Mouse (Mus musculus): ENCODE data around the gene Rsph9. TPM values are rescaled to one million over a fixed set of nuclear protein-coding genes. Genes with fewer than 3 reads are reported as not detected.

Rsph9 gene
- polyA plus RNA-seq, 1 experiment from 2014 or later, result 38.8 TPM

GRCm38 (mm10) chr17:46080388-46080787 lies 63.6 kb downstream of the Rsph9 start:
- H3K4me1 ChIP-seq (ENCODE audit: control insufficient read depth, insufficient read depth, low read length), result peaks cover 11% of the 10 kb centered on the region
- H3K4me2 ChIP-seq (ENCODE audit: low read length), result no peak overlapping the region
- H3K27me3 ChIP-seq (ENCODE audit: control insufficient read depth, insufficient read depth, low read length), result no peaks in the 10 kb centered on the region
- no peak overlapping the region for H3K4me3 ChIP-seq (replicated peaks; ENCODE audit: low read depth, low read length)
- DNase-seq, result no peak
- H3K9me3 ChIP-seq (ENCODE audit: control insufficient read depth, low read length), result no peaks in the 10 kb centered on the region
- 49% methylated on average over 7 of the region's 7 CpGs for WGBS
- H3K27ac ChIP-seq (replicated peaks; ENCODE audit: low read depth, low read length), result no peak overlapping the region
- H3K36me3 ChIP-seq (ENCODE audit: control insufficient read depth, insufficient read depth, low read length), result no peaks in the 10 kb centered on the region
- no peak overlapping the region for H3K9ac ChIP-seq (replicated peaks; ENCODE audit: low read length)
- no peak for ATAC-seq (ENCODE audit: low FRiP score, low TSS enrichment)

GRCm38 (mm10) chr17:46079037-46079436 lies 65.0 kb downstream of the Rsph9 start:
- Histone ChIP-seq H3K36me3 (ENCODE audit: control insufficient read depth, insufficient read depth, low read length) (no peaks in the 10 kb centered on the region), H3K27me3 (ENCODE audit: control insufficient read depth, insufficient read depth, low read length) (no peaks in the 10 kb centered on the region), H3K4me1 (ENCODE audit: control insufficient read depth, insufficient read depth, low read length) (peaks cover 7% of the 10 kb centered on the region), H3K4me2 (ENCODE audit: low read length) (no peak overlapping the region), H3K9ac (replicated peaks; ENCODE audit: low read length) (no peak overlapping the region), H3K4me3 (replicated peaks; ENCODE audit: low read depth, low read length) (no peak overlapping the region), H3K27ac (replicated peaks; ENCODE audit: low read depth, low read length) (no peak overlapping the region), H3K9me3 (ENCODE audit: control insufficient read depth, low read length) (no peaks in the 10 kb centered on the region)
- ATAC-seq (ENCODE audit: low FRiP score, low TSS enrichment) (no peak), DNase-seq (no peak)
- 77% methylated on average over 2 of the region's 2 CpGs for WGBS

GRCm38 (mm10) chr17:46077921-46078534 lies 66.0 kb downstream of the Rsph9 start:
- Histone ChIP-seq H3K36me3 (ENCODE audit: control insufficient read depth, insufficient read depth, low read length) (no peaks in the 10 kb centered on the region), H3K27ac (replicated peaks; ENCODE audit: low read depth, low read length) (no peak overlapping the region), H3K4me1 (ENCODE audit: control insufficient read depth, insufficient read depth, low read length) (no peaks in the 10 kb centered on the region), H3K4me3 (replicated peaks; ENCODE audit: low read depth, low read length) (no peak overlapping the region), H3K27me3 (ENCODE audit: control insufficient read depth, insufficient read depth, low read length) (no peaks in the 10 kb centered on the region), H3K9me3 (ENCODE audit: control insufficient read depth, low read length) (no peaks in the 10 kb centered on the region), H3K9ac (replicated peaks; ENCODE audit: low read length) (no peak overlapping the region), H3K4me2 (ENCODE audit: low read length) (no peak overlapping the region)
- WGBS, result 93% methylated on average over 12 of the region's 12 CpGs
- DNase-seq (no peak), ATAC-seq (ENCODE audit: low FRiP score, low TSS enrichment) (no peak)

GRCm38 (mm10) chr17:46076260-46076551 lies 67.8 kb downstream of the Rsph9 start:
- Histone ChIP-seq H3K27me3 (ENCODE audit: control insufficient read depth, insufficient read depth, low read length) (no peaks in the 10 kb centered on the region), H3K4me2 (ENCODE audit: low read length) (no peak overlapping the region), H3K36me3 (ENCODE audit: control insufficient read depth, insufficient read depth, low read length) (no peaks in the 10 kb centered on the region), H3K4me3 (replicated peaks; ENCODE audit: low read depth, low read length) (no peak overlapping the region), H3K9ac (replicated peaks; ENCODE audit: low read length) (no peak overlapping the region), H3K9me3 (ENCODE audit: control insufficient read depth, low read length) (no peaks in the 10 kb centered on the region), H3K27ac (replicated peaks; ENCODE audit: low read depth, low read length) (no peak overlapping the region), H3K4me1 (ENCODE audit: control insufficient read depth, insufficient read depth, low read length) (no peaks in the 10 kb centered on the region)
- ATAC-seq (ENCODE audit: low FRiP score, low TSS enrichment), result no peak
- no peak for DNase-seq
- 52% methylated on average over 1 of the region's 1 CpGs for WGBS

- Histone ChIP-seq H3K9me3 (ENCODE audit: control insufficient read depth, low read length) (no peaks in the 10 kb centered on the region), H3K27ac (replicated peaks; ENCODE audit: low read depth, low read length) (no peak overlapping the region), H3K27me3 (ENCODE audit: control insufficient read depth, insufficient read depth, low read length) (no peaks in the 10 kb centered on the region), H3K36me3 (ENCODE audit: control insufficient read depth, insufficient read depth, low read length) (no peaks in the 10 kb centered on the region), H3K4me1 (ENCODE audit: control insufficient read depth, insufficient read depth, low read length) (no peaks in the 10 kb centered on the region), H3K4me3 (replicated peaks; ENCODE audit: low read depth, low read length) (no peak overlapping the region), H3K4me2 (ENCODE audit: low read length) (no peak overlapping the region), H3K9ac (replicated peaks; ENCODE audit: low read length) (no peak overlapping the region)
- no peak for DNase-seq
- 72% methylated on average over 5 of the region's 5 CpGs for WGBS
- no peak for ATAC-seq (ENCODE audit: low FRiP score, low TSS enrichment)
These were observed 68.3 kb downstream of the Rsph9 start for GRCm38 (mm10) chr17:46075551-46076259.

GRCm38 (mm10) chr17:46075116-46075485 lies 68.9 kb downstream of the Rsph9 start:
- H3K9ac ChIP-seq (replicated peaks; ENCODE audit: low read length), result no peak overlapping the region
- H3K36me3 ChIP-seq (ENCODE audit: control insufficient read depth, insufficient read depth, low read length), result no peaks in the 10 kb centered on the region
- DNase-seq (no peak), ATAC-seq (ENCODE audit: low FRiP score, low TSS enrichment) (no peak)
- WGBS, result 50% methylated on average over 3 of the region's 3 CpGs
- no peak overlapping the region for H3K4me2 ChIP-seq (ENCODE audit: low read length)
- H3K27me3 ChIP-seq (ENCODE audit: control insufficient read depth, insufficient read depth, low read length), result no peaks in the 10 kb centered on the region
- H3K4me3 ChIP-seq (replicated peaks; ENCODE audit: low read depth, low read length), result no peak overlapping the region
- H3K27ac ChIP-seq (replicated peaks; ENCODE audit: low read depth, low read length), result no peak overlapping the region
- no peaks in the 10 kb centered on the region for H3K4me1 ChIP-seq (ENCODE audit: control insufficient read depth, insufficient read depth, low read length)
- H3K9me3 ChIP-seq (ENCODE audit: control insufficient read depth, low read length), result no peaks in the 10 kb centered on the region

- 74% methylated on average over 7 of the region's 7 CpGs for WGBS
- no peak for ATAC-seq (ENCODE audit: low FRiP score, low TSS enrichment)
These were observed 69.5 kb downstream of the Rsph9 start for GRCm38 (mm10) chr17:46074398-46075115.

GRCm38 (mm10) chr17:46073730-46074301 lies 70.2 kb downstream of the Rsph9 start:
- WGBS, result 77% methylated on average over 23 of the region's 23 CpGs
- Histone ChIP-seq H3K9me3 (ENCODE audit: control insufficient read depth, low read length) (no peaks in the 10 kb centered on the region), H3K27ac (replicated peaks; ENCODE audit: low read depth, low read length) (no peak overlapping the region), H3K36me3 (ENCODE audit: control insufficient read depth, insufficient read depth, low read length) (no peaks in the 10 kb centered on the region), H3K27me3 (ENCODE audit: control insufficient read depth, insufficient read depth, low read length) (no peaks in the 10 kb centered on the region), H3K4me3 (replicated peaks; ENCODE audit: low read depth, low read length) (no peak overlapping the region), H3K4me1 (ENCODE audit: control insufficient read depth, insufficient read depth, low read length) (no peaks in the 10 kb centered on the region), H3K9ac (replicated peaks; ENCODE audit: low read length) (no peak overlapping the region), H3K4me2 (ENCODE audit: low read length) (no peak overlapping the region)
- peak; percentile 13 for DNase-seq
- 0 out of 2 replicates have a peak, but pooled peaks have one; percentile 14 for ATAC-seq (ENCODE audit: low FRiP score, low TSS enrichment)

More at GRCm38 (mm10) chr17:46074398-46075115, 69.5 kb downstream of the Rsph9 start:
- H3K9ac ChIP-seq (replicated peaks; ENCODE audit: low read length), result no peak overlapping the region
- H3K9me3 ChIP-seq (ENCODE audit: control insufficient read depth, low read length), result no peaks in the 10 kb centered on the region
- no peak overlapping the region for H3K4me3 ChIP-seq (replicated peaks; ENCODE audit: low read depth, low read length)
- no peaks in the 10 kb centered on the region for H3K4me1 ChIP-seq (ENCODE audit: control insufficient read depth, insufficient read depth, low read length)
- H3K27ac ChIP-seq (replicated peaks; ENCODE audit: low read depth, low read length), result no peak overlapping the region
- no peaks in the 10 kb centered on the region for H3K36me3 ChIP-seq (ENCODE audit: control insufficient read depth, insufficient read depth, low read length)
- H3K4me2 ChIP-seq (ENCODE audit: low read length), result no peak overlapping the region
- no peaks in the 10 kb centered on the region for H3K27me3 ChIP-seq (ENCODE audit: control insufficient read depth, insufficient read depth, low read length)
- DNase-seq, result no peak

Data from midbrain, embryonic 14.5 days (tissue).